Mouse (Mus musculus) adrenal gland (tissue): ENCODE results near the gene Clgn.
"Not testable (repeated sequence)": the region's sequence is repeated elsewhere in the genome, so short reads cannot be mapped to it uniquely, and the experiment has no call there.

ENCODE experiments used
- intact Hi-C: fragments of 180-260 bp; cut with DNase I; formaldehyde crosslinking; loops from one replicate; pipeline ENCODE4 v1.15.1; 2025

The Clgn gene

GRCm38 (mm10) chr8:83423032-83423825 lies 33.6 kb downstream of the Clgn start:
- intact Hi-C loops: no loop called here

DNA sequence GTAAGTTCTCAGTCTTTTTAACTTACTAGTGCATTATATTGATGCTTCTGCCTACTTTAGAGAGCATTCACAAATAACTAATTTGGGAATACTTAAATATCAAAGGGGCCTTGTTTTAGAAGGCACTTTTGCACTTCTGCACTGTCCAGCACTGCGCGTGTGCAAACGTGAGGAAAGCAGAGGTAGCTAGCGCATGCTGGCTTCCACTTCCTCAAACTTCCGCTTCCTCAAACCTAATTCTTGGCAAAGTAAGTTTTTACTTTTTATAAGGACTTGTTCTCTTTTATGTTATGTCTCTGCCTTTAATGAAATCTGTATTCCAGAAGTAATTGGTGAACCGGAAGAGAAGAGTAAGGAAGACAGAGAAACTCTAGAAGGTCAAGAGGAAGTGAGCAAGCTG lies 35.5 kb downstream of the Clgn start:
- intact Hi-C loops: no loop called here

GRCm38 (mm10) chr8:83426104-83426759 lies 36.6 kb downstream of the Clgn start:
- intact Hi-C loops: no loop called here

DNA sequence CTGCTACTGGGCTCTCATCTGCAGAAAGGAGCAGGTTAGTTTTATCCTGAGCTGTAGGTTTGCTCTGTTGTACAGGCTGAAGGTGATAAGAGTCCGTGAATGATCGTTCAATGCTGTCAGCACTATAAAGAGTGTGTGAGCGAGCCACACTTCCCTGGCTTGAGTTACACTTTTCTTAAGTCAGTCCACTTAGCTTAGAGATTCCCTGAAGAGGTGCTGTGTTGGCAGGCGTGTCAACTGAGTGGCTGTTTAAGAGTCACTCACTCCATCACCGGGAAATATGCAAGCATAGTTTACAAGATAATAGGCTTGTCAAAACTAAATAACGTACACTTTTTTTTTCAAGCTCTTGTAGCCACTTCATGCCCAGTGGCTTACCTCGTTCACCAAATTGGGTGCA lies 37.3 kb downstream of the Clgn start:
- intact Hi-C loops: no loop called here

DNA sequence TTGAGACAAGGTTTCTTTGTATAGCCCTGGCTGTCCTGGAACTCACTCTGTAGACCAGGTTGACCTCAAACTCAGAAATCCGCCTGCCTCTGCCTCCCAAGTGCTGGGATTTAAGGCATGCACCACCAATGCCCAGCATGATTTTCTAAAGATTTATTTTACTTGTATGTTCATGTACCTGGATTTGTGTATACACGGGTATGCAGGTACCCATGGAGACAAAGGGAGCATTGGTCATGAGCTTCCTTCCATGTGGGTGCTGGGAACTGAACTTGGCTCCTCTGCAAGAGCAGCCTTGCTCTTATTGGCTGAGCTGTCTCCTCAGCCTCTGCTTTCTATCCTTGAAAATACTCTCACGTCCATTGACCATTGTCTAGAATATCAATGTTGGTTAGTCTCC lies 39.0 kb downstream of the Clgn start:
- intact Hi-C loops: not testable (repeated sequence)

DNA sequence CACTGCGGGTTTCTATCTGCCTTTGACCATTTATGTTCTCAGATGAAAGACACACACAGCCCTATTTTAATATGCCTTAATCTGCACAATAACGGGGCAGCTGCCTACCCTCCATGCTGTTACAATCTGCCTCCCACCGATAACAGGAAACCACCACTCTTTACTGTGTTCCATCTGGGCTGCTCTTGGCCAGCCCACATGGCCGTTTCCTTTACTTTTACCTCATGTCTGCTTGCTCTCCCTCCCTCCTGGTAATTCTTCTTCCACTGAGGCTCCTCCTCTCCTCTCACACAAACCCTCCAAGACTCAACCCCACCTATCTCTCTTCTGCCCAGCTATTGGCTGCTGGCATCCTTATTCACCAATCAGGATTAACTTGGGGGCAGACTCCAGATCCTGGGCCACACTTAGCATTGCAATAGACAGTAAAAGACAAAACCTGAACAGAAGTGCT lies 39.4 kb downstream of the Clgn start:
- intact Hi-C loops: no loop called here

DNA sequence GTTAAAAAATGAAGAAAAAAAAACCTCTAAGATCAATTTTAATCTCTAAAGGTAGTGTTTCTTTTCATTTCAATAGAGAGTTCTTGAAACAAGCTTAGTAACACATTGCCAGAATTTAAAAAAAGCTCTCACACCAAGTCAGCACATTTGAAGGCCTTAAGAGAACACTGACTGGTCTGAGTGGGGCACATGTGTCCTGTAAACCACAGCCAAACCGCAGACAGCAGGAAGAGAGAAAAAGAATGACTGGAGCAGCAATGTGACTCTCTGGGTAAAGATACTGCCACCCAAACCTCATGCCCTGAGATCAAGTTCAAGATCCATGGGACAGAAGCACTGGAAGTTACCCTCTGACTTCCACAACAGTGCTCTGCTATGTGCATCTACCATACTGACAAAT lies 47.4 kb downstream of the Clgn start:
- intact Hi-C loops: no loop called here

- intact Hi-C loops: loop anchor here (10.0 kb wide), 1 partner anchor 153 kb away; no protein-coding TSS in a partner anchor
These were observed 52.1 kb downstream of the Clgn start for GRCm38 (mm10) chr8:83441656-83442242.

- intact Hi-C loops: loop anchor here (10.0 kb wide), 1 partner anchor 152 kb away; no protein-coding TSS in a partner anchor
These were observed 52.8 kb downstream of the Clgn start for GRCm38 (mm10) chr8:83442243-83443051.

GRCm38 (mm10) chr8:83443052-83443400 lies 53.4 kb downstream of the Clgn start:
- intact Hi-C loops: loop anchor here (10.0 kb wide), 1 partner anchor 152 kb away; no protein-coding TSS in a partner anchor

DNA sequence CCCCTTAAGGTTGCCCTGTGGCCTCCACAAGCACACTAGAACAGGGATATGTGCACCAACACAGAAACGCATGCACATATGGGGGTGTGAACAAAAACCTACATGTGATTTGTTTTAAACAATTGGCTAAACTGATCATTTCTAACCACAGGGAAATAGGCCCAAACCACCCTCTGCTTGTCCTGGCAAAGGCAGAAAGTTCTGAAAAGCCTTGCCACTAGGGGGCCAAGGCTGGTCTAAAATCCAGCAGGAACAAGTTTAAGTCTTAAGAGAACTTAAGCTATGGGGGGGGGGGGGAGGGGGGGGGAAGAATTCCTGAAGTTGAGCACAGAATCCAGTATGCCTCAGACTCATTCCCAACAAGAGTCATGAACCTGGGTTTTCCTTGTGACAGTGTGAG lies 60.3 kb downstream of the Clgn start:
- intact Hi-C loops: loop anchor here (10.0 kb wide), 1 partner anchor 145 kb away; no protein-coding TSS in a partner anchor

GRCm38 (mm10) chr8:83451056-83451455 lies 61.4 kb downstream of the Clgn start:
- intact Hi-C loops: no loop called here

DNA sequence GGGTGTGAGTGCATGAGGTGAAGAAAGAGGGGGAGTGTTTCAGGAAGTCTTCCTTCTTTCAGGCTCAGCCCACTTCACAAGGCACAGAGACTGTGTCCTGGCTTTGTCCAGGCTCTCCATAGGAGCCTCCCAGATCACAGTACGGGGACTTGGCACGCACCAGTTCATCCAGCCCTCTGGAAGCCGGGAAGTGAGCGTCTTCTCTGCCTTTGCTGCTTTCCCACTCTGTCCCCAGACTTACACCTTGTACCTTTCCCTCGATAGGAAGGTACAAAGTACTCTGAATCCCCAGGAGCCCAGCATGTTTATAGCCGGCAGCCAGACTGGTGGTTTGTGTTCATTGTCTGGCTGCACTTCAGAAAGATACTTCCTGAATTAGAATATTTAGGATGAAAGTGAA lies 67.5 kb downstream of the Clgn start:
- intact Hi-C loops: no loop called here

GRCm38 (mm10) chr8:83458222-83458621 lies 68.6 kb downstream of the Clgn start, which contains the start of gene Scoc:
TSS of gene Scoc (minus strand) at chr8:83458391.
- intact Hi-C loops: no loop called here

- intact Hi-C loops: no loop called here
These were observed 69.9 kb downstream of the Clgn start for GRCm38 (mm10) chr8:83459606-83460005.
